In the genomic region with DNA sequence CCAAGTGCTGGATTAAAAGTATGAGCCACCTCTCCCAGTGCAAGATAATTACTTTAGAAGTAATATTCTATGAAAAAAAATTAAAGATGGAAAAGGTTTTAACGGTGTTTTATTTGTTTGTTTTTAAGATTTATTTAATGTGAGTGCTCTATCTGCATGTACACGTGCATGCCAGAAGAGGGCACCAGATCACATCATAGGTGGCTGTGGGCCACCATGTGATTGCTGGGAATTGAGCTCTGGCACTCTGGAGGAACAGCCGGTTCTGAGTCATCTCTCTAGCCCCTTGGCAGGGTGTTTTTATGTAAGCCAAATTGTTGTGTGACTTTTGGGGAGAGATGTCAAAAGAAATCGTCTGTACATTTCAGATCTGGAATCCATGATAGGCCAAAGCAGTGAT, we compare ENCODE assay signal across 7 mouse cellular contexts. TPM values are rescaled to one million over a fixed set of nuclear protein-coding genes. Genes with fewer than 3 reads are reported as not detected.
DNase-seq lines count a peak whose midpoint lies in the region; ATAC-seq and TF ChIP-seq lines count a peak whose summit lies in the region.

No protein-coding gene starts in this region.

- peak; percentile 67 for TF ChIP-seq CTCF in lung, adult 2 months (IDR thresholded peaks at IDR 0.05; ENCODE audit: insufficient read depth, low read length)
- TF ChIP-seq CTCF in stomach, postnatal 0 days (IDR thresholded peaks at IDR 0.05; ENCODE audit: low read depth), result peak; percentile 75

- no peak for ATAC-seq in stomach, postnatal 0 days (ENCODE audit: low FRiP score, low TSS enrichment)
- no peak for ATAC-seq in hindbrain, embryonic 12.5 days (ENCODE audit: low FRiP score)

- H3K9me3 ChIP-seq in stomach, postnatal 0 days (ENCODE audit: control insufficient read depth, low read length), result no peaks in the 10 kb centered on the region
- no peaks in the 10 kb centered on the region for H3K9me3 ChIP-seq in hindbrain, embryonic 12.5 days (replicated peaks)

- no peaks in the 10 kb centered on the region for H3K4me1 ChIP-seq in lung, adult 2 months (ENCODE audit: control insufficient read depth, insufficient read depth, low read length)
- no peaks in the 10 kb centered on the region for H3K4me1 ChIP-seq in stomach, postnatal 0 days (replicated peaks; ENCODE audit: control insufficient read depth, insufficient read depth)
- no peaks in the 10 kb centered on the region for H3K4me1 ChIP-seq in hindbrain, embryonic 12.5 days

- no peaks in the 10 kb centered on the region for H3K36me3 ChIP-seq in stomach, postnatal 0 days (ENCODE audit: control insufficient read depth, insufficient read depth, low read length)
- H3K36me3 ChIP-seq in hindbrain, embryonic 12.5 days, result no peaks in the 10 kb centered on the region

- WGBS in lung, adult 2 months, result 22% methylated on average over 4 of the region's 4 CpGs
- WGBS in stomach, postnatal 0 days, result 37% methylated on average over 4 of the region's 4 CpGs
- WGBS in hindbrain, embryonic 12.5 days, result 35% methylated on average over 4 of the region's 4 CpGs

- H3K9ac ChIP-seq in stomach, postnatal 0 days (ENCODE audit: low read length), result no peak overlapping the region
- H3K9ac ChIP-seq in hindbrain, embryonic 12.5 days, result no peak overlapping the region

- TF ChIP-seq POLR2A in lung, adult 2 months (IDR thresholded peaks at IDR 0.05; ENCODE audit: borderline replicate concordance, extremely low read depth, low read depth, low read length), result no peak

- H3K4me3 ChIP-seq in lung, adult 2 months (replicated peaks; ENCODE audit: extremely low read depth, low read depth, low read length), result no peak overlapping the region
- no peak overlapping the region for H3K4me3 ChIP-seq in stomach, postnatal 0 days (ENCODE audit: low read depth, low read length)
- no peak overlapping the region for H3K4me3 ChIP-seq in hindbrain, embryonic 12.5 days

- H3K27me3 ChIP-seq in stomach, postnatal 0 days (ENCODE audit: control insufficient read depth, insufficient read depth, low read length), result no peaks in the 10 kb centered on the region
- H3K27me3 ChIP-seq in hindbrain, embryonic 12.5 days, result no peaks in the 10 kb centered on the region

- peak; percentile 22 for DNase-seq in lung, adult 2 months
- DNase-seq in lung, postnatal 25 days (ENCODE audit: low spot score), result no peak
- peak; percentile 33 for DNase-seq in WW6 (ENCODE audit: low read depth, low spot score)
- peak; percentile 17 for DNase-seq in forelimb bud, embryonic 11.5 days (ENCODE audit: low read depth, low spot score)
- DNase-seq in stomach, postnatal 0 days (ENCODE audit: low spot score), result no peak
- DNase-seq in layer of hippocampus, postnatal 25 days (ENCODE audit: extremely low spot score in 1 of 2, low spot score in 1 of 2), result no peak

- no peak overlapping the region for H3K4me2 ChIP-seq in stomach, postnatal 0 days (replicated peaks; ENCODE audit: low read depth)
- H3K4me2 ChIP-seq in hindbrain, embryonic 12.5 days (replicated peaks), result no peak overlapping the region

- H3K27ac ChIP-seq in stomach, postnatal 0 days (replicated peaks), result no peak overlapping the region
- H3K27ac ChIP-seq in hindbrain, embryonic 12.5 days, result no peak overlapping the region

- no peak for TF ChIP-seq EP300 in stomach, postnatal 0 days (optimal IDR thresholded peaks at IDR 0.05)

RNA-seq across cellular contexts. Expression of gene Prdx6, which starts 36.6 kb away (rescaled TPM):
- polyA plus RNA-seq in lung, adult 2 months (2012; rRNA removed), result 304 and 466 TPM in 2 replicates
- 278 and 293 TPM in 2 replicates for polyA plus RNA-seq in stomach, postnatal 0 days (2015; fragmentation: Nextera tagmentation; extraction: Ambion mirVana)
- 314 and 331 TPM in 2 replicates for polyA plus RNA-seq in hindbrain, embryonic 12.5 days (2016; fragmentation: Nextera tagmentation; extraction: Ambion mirVana)
- 100 to 1,000 TPM; 300 to 347 TPM for total RNA-seq in layer of hippocampus, postnatal 25 days (2021)

RNA-seq across cellular contexts. Expression of gene Tex50, which starts 55.4 kb away (rescaled TPM):
- polyA plus RNA-seq in lung, adult 2 months (2012; rRNA removed), result not detected in 2 replicates
- not detected in 2 replicates for polyA plus RNA-seq in stomach, postnatal 0 days (2015; fragmentation: Nextera tagmentation; extraction: Ambion mirVana)
- 0.26 TPM in 1 of 2 replicates, not detected in the other for polyA plus RNA-seq in hindbrain, embryonic 12.5 days (2016; fragmentation: Nextera tagmentation; extraction: Ambion mirVana)
- total RNA-seq in layer of hippocampus, postnatal 25 days (2021), result not detected

Comparison
In these comparisons a context has a peak if more than half of its experiments do, and no peak if none do; other contexts are left out.
1. DNase-seq: peak in lung, adult 2 months (single experiment), WW6 (single experiment) and forelimb bud, embryonic 11.5 days (single experiment); none in lung, postnatal 25 days (single experiment), stomach, postnatal 0 days (single experiment) and layer of hippocampus, postnatal 25 days (0 of 2).